Mouse (Mus musculus) stomach, embryonic 15.5 days (tissue): ENCODE data around the gene 1700018G05Rik. TPM values are rescaled to one million over a fixed set of nuclear protein-coding genes. Genes with fewer than 3 reads are reported as not detected.
"Not testable (repeated sequence)": the region's sequence is repeated elsewhere in the genome, so short reads cannot be mapped to it uniquely, and the experiment has no call there.

ENCODE experiments used
- ATAC-seq: fragments of 200-750 bp; cut with Nextera tagmentation; 2 replicates; pipeline ENCODE4 v1.8.0; 2017; ENCODE audit warnings: low read depth, moderate number of reproducible peaks, moderate TSS enrichment; ENCODE audit not compliant: insufficient read depth, low FRiP score
- H3K27ac ChIP-seq: fragments of 300-500 bp; sonication (generic); 2 replicates; pipeline ENCODE4 v1.5.1; 2015; ENCODE audit warnings: mild to moderate bottlenecking, inconsistent platforms
- H3K27me3 ChIP-seq: fragments of 300-500 bp; sonication (generic); replicated peaks from 2 replicates; pipeline ENCODE4 v1.6.1; 2015; ENCODE audit warnings: inconsistent platforms
- H3K36me3 ChIP-seq: fragments of 300-500 bp; sonication (generic); 2 replicates; pipeline ENCODE4 v1.6.1; 2015; ENCODE audit warnings: inconsistent platforms
- H3K4me1 ChIP-seq: fragments of 300-500 bp; sonication (generic); 2 replicates; pipeline ENCODE4 v1.6.1; 2015; ENCODE audit warnings: inconsistent platforms
- H3K4me2 ChIP-seq: fragments of 300-500 bp; sonication (generic); 2 replicates; pipeline ENCODE4 v1.6.1; 2015; ENCODE audit warnings: mild to moderate bottlenecking, inconsistent platforms
- H3K4me3 ChIP-seq: fragments of 300-500 bp; sonication (generic); replicated peaks from 2 replicates; pipeline ENCODE4 v1.5.1; 2015; ENCODE audit warnings: inconsistent platforms
- H3K9ac ChIP-seq: fragments of 300-500 bp; sonication (generic); 2 replicates; pipeline ENCODE4 v1.6.1; 2015; ENCODE audit warnings: inconsistent platforms
- H3K9me3 ChIP-seq: fragments of 300-500 bp; sonication (generic); 2 replicates; pipeline ENCODE4 v1.6.1; 2016; ENCODE audit warnings: inconsistent platforms
- WGBS: fragments of 180-500 bp; shearing (Covaris S2); methylation state at CpG from one replicate; pipeline ENCODE4 v1.1.7; 2015; 5-methylcytosine and 5-hydroxymethylcytosine counted together
- polyA plus RNA-seq: library from polyadenylated mRNA; unstranded; fragments of >200 nt; fragmentation: Nextera tagmentation; extraction: Ambion mirVana; gene quantifications from 2 replicates; pipeline ENCODE4 v1.2.1, GENCODE M21; 2015

The 1700018G05Rik gene
- polyA plus RNA-seq, result not detected in 2 replicates

GRCm38 (mm10) chrX:102928072-102928471, at the start of gene 1700018G05Rik:
1700018G05Rik (plus strand) TSS chrX:102928372.
- not testable (repeated sequence) for ATAC-seq, H3K27ac ChIP-seq, H3K9ac ChIP-seq, H3K4me1 ChIP-seq, H3K36me3 ChIP-seq, H3K9me3 ChIP-seq, H3K4me2 ChIP-seq, H3K4me3 ChIP-seq, H3K27me3 ChIP-seq
- 91% methylated on average over 6 of the region's 6 CpGs for WGBS

DNA sequence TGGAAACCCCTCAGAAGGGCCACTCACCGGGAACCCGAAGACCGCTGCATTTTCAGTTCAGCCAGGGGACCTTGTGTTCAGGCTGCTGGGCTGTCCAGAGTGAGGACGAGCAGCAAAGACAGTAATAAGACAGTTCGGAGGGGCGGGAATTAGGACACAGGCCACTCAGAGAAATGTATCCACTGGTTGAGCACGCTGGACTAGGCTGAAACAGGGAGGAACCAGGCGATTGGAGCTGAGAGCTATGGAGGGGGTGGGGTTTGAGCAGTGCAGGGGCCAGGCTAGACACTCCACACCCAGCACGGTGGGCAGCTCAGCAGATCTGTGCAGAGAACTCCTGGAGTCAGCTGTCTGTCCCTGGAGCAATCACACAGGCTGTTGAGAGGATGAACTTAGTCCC, 19.6 kb upstream of the 1700018G05Rik start, which contains the start of the genes Dmrtc1a and 1700011M02Rik:
Dmrtc1a (minus strand) TSS at position 101 of the 400 bp plus-strand sequence.
1700011M02Rik (plus strand) TSS at position 319 of the 400 bp plus-strand sequence.
- 76% methylated on average over 8 of the region's 9 CpGs for WGBS
- H3K27ac ChIP-seq, H3K9me3 ChIP-seq, ATAC-seq, H3K36me3 ChIP-seq, H3K4me1 ChIP-seq, H3K4me2 ChIP-seq, H3K9ac ChIP-seq, H3K4me3 ChIP-seq, H3K27me3 ChIP-seq: not testable (repeated sequence)

DNA sequence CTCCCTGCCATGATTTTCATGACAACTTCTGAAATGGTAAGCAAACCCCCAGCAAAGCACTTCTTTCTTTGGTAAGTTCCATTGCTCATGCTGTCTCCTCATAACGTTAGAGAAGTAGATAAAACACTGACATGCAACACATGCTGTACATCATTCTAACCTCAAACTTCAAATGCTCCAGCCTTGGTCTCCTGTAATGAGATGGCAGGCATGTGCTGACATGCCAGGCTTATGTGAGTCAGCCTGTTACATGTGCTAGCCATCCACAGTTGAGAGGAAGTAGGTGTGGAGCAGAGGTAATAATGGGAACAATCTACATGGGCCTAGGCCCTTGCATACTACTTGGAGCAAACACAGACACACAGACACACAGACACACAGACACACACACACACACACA, 13.3 kb upstream of the 1700018G05Rik start:
- not testable (repeated sequence) for H3K36me3 ChIP-seq, H3K4me2 ChIP-seq, H3K9ac ChIP-seq, H3K9me3 ChIP-seq, H3K4me3 ChIP-seq, H3K27ac ChIP-seq, H3K27me3 ChIP-seq, H3K4me1 ChIP-seq, ATAC-seq
- WGBS, result 76% methylated on average over 1 of the region's 1 CpGs

GRCm38 (mm10) chrX:102926707-102927106, 1.5 kb upstream of the 1700018G05Rik start:
- 18% methylated on average over 4 of the region's 4 CpGs for WGBS
- H3K4me1 ChIP-seq, H3K27me3 ChIP-seq, ATAC-seq, H3K9me3 ChIP-seq, H3K36me3 ChIP-seq, H3K4me2 ChIP-seq, H3K27ac ChIP-seq, H3K4me3 ChIP-seq, H3K9ac ChIP-seq: not testable (repeated sequence)

DNA sequence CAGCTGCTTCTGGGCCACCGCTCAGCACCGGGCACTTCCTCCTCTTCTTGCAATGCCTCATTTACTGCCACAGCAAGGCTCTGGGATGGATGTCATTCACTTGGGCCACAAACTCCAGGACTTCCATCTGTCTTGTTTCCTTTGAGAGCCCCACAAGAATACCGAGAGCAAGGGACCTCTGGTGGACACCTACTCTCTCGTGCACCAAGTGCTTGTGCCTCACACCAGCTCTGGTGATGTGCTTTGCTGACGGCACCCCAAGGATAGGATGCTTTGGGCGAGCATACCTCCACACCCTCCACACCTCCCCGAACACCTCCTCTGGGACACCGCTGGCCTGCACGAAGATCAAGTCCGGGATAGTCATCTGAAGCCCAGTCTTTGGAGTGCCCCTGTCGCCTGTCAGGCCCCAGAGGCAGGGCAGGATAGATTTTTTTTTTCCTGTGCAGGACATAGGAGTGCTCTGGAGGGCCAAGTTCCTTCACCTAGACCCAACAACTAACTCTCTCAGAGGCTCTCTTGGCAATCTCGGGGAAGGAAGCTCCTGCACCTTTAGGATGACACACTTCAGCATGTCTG, 4.9 kb downstream of the 1700018G05Rik start:
- H3K9ac ChIP-seq, result no peak overlapping the region
- no peaks in the 10 kb centered on the region for H3K36me3 ChIP-seq
- H3K27me3 ChIP-seq, result peaks cover 12% of the 10 kb centered on the region; the same call in 1 of the 2 replicates
- peak overlapping the region; percentile 72 for H3K4me2 ChIP-seq
- peak overlapping the region; percentile 52 for H3K4me3 ChIP-seq
- no peak for ATAC-seq
- H3K27ac ChIP-seq, result no peak overlapping the region
- WGBS, result 48% methylated on average over 12 of the region's 12 CpGs
- no peaks in the 10 kb centered on the region for H3K4me1 ChIP-seq
- H3K9me3 ChIP-seq, result no peaks in the 10 kb centered on the region

DNA sequence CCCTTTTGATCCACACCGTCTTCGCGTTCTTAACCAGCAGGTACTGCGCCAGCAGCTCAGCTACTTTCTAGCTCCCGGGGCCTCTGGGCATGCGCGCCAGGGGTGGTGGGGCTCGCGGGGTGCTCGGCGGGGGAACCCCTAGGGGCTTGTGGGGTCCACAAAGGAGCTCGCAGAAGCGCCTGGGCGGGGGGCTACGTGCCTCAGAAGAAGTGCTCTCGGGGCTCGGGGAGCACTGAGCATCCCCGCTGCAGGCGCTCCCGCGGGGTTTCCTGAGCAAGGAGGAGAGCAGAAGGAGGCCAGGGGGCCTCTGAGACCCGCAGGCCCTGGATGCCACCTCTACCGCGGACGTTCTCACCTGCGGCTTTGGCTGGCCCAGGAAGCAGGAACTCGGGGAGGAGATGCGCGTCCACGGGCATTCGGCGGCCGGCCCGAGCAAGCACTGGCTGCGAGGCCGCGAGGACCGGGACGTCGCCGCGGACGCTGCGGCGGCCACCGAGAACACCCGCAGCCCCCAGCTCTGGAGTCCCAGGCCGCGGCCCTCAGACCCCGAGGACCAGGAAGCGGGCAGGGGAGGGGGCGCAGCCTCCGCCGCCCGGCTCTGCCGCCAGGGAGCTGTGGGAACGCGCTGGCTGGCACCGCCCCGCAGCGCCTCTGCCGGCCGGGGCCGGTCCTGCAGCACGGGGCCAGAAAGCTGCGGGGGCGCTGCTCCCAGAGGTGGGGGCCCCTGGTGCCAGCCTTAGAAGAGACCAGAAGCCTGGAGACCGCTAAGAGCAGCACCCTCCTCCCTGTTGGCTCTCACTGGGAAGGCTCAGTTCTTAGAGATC, 5.6 kb downstream of the 1700018G05Rik start:
- H3K9me3 ChIP-seq, result no peaks in the 10 kb centered on the region
- peaks cover 12% of the 10 kb centered on the region; the same call in 1 of the 2 replicates for H3K27me3 ChIP-seq
- WGBS, result 21% methylated on average over 53 of the region's 68 CpGs
- peak overlapping the region; percentile 52 for H3K4me3 ChIP-seq
- no peak overlapping the region for H3K27ac ChIP-seq
- peak overlapping the region; percentile 72 for H3K4me2 ChIP-seq
- H3K9ac ChIP-seq, result peak overlapping the region; percentile 34
- no peak for ATAC-seq
- H3K4me1 ChIP-seq, result no peaks in the 10 kb centered on the region
- H3K36me3 ChIP-seq, result no peaks in the 10 kb centered on the region

DNA sequence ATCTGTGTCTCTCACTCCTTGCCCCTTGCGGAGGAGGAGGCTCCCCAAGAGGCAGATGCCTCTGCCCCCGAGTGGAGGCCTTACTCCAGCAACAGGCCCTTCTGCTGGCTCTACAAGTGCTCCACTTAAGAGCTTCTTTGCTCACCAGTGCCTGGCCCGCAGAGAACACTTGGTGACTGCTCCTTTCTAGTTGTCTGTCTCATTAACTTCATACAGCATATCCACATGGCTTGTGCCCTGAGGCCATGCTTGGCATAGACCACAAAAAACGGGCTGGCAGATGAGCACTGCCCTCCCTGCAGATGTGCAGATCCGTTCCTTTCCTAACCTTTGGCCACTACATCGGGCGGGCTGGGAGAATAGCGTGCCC, 6.2 kb downstream of the 1700018G05Rik start:
- H3K4me2 ChIP-seq, result peak overlapping the region; percentile 72
- H3K4me3 ChIP-seq, result peak overlapping the region; percentile 52
- H3K9me3 ChIP-seq, result no peaks in the 10 kb centered on the region
- H3K4me1 ChIP-seq, result no peaks in the 10 kb centered on the region
- H3K36me3 ChIP-seq, result no peaks in the 10 kb centered on the region
- no peak overlapping the region for H3K9ac ChIP-seq
- no peak for ATAC-seq
- no peak overlapping the region for H3K27ac ChIP-seq
- 60% methylated on average over 8 of the region's 8 CpGs for WGBS
- peaks cover 12% of the 10 kb centered on the region; the same call in 1 of the 2 replicates for H3K27me3 ChIP-seq

GRCm38 (mm10) chrX:102936743-102937142, 8.6 kb downstream of the 1700018G05Rik start:
- no peaks in the 10 kb centered on the region for H3K36me3 ChIP-seq
- peaks cover 12% of the 10 kb centered on the region; the same call in 1 of the 2 replicates for H3K27me3 ChIP-seq
- no peaks in the 10 kb centered on the region for H3K4me1 ChIP-seq
- no peak overlapping the region for H3K27ac ChIP-seq
- H3K4me3 ChIP-seq, result no peak overlapping the region
- no peak overlapping the region for H3K9ac ChIP-seq
- 48% methylated on average over 5 of the region's 5 CpGs for WGBS
- no peaks in the 10 kb centered on the region for H3K9me3 ChIP-seq
- H3K4me2 ChIP-seq, result no peak overlapping the region
- no peak for ATAC-seq

- H3K9me3 ChIP-seq, H3K27ac ChIP-seq, H3K4me1 ChIP-seq, H3K27me3 ChIP-seq, H3K4me2 ChIP-seq, ATAC-seq, H3K4me3 ChIP-seq, H3K9ac ChIP-seq, H3K36me3 ChIP-seq: not testable (repeated sequence)
- 84% methylated on average over 11 of the region's 11 CpGs for WGBS
These were observed 22.0 kb downstream of the 1700018G05Rik start for GRCm38 (mm10) chrX:102950136-102950535.

DNA sequence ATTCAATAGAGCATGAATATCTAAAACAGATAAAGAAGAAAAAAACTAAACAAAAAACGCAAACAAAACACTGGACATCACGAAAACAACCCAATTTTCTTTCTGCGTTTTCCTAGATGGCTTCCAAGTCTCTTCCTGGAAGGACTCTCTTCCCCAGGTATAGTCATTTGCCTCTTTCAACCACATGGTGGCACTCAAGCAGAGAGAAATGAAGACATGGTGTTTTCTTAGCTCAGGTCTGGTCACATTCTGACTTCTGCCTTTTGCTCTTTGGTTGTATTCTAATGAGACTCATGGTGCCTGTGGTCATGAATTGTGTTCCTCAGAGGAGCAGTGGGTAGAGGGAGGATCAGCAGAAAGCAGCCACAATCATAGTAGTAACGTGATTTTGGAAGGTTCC, 30.7 kb downstream of the 1700018G05Rik start:
- WGBS, result 30% methylated on average over 4 of the region's 4 CpGs
- Histone ChIP-seq H3K36me3 (no peaks in the 10 kb centered on the region), H3K27me3 (no peaks in the 10 kb centered on the region), H3K4me1 (no peaks in the 10 kb centered on the region), H3K4me2 (no peak overlapping the region), H3K4me3 (no peak overlapping the region), H3K27ac (no peak overlapping the region), H3K9ac (no peak overlapping the region), H3K9me3 (no peaks in the 10 kb centered on the region)
- ATAC-seq, result no peak

- no peak for ATAC-seq
These were observed 32.4 kb downstream of the 1700018G05Rik start for GRCm38 (mm10) chrX:102960581-102960980.

More at GRCm38 (mm10) chrX:102960581-102960980, 32.4 kb downstream of the 1700018G05Rik start:
- Histone ChIP-seq H3K9me3 (no peaks in the 10 kb centered on the region), H3K27me3 (no peaks in the 10 kb centered on the region), H3K4me3 (no peak overlapping the region), H3K4me2 (no peak overlapping the region), H3K9ac (no peak overlapping the region), H3K36me3 (no peaks in the 10 kb centered on the region), H3K27ac (no peak overlapping the region), H3K4me1 (no peaks in the 10 kb centered on the region)
- WGBS, result 53% methylated on average over 2 of the region's 2 CpGs
